Mouse (Mus musculus): Measurements from ENCODE around the gene Klrk1. TPM values are rescaled to one million over a fixed set of nuclear protein-coding genes. Genes with fewer than 3 reads are reported as not detected.
"Not testable (repeated sequence)": the region's sequence is repeated elsewhere in the genome, so short reads cannot be mapped to it uniquely, and the experiment has no call there.

Klrk1 gene
- polyA plus RNA-seq (2015; fragmentation: Nextera tagmentation; extraction: Ambion mirVana) = 0.30 and 0.42 TPM in 2 replicates

GRCm38 (mm10) chr6:129623735-129624134 is at the start of gene Klrk1:
Gene Klrk1, minus strand, starts transcription at chr6:129623864.
- Histone ChIP-seq H3K9ac (no peak within 1 kb of the TSS), H3K4me1 (replicated peaks) (no peaks in the 10 kb centered on the region), H3K27ac (replicated peaks) (no peak within 1 kb of the TSS), H3K9me3 (no peaks in the 10 kb centered on the region), H3K4me2 (no peak within 1 kb of the TSS), H3K27me3 (no peaks in the 10 kb centered on the region), H3K36me3 (no peaks in the 10 kb centered on the region), H3K4me3 (no peak within 1 kb of the TSS)
- no peak for ATAC-seq (ENCODE audit: low FRiP score, low read depth)
- WGBS = 85% methylated on average over 4 of the region's 4 CpGs

GRCm38 (mm10) chr6:129661301-129661700 is 37.6 kb upstream of the Klrk1 start:
- no CpG with 5 or more reads among the region's 3 CpGs for WGBS
- H3K36me3 ChIP-seq; ATAC-seq (ENCODE audit: low FRiP score, low read depth); H3K4me2 ChIP-seq; H3K4me3 ChIP-seq; H3K9ac ChIP-seq; H3K27ac ChIP-seq (replicated peaks); H3K27me3 ChIP-seq; H3K4me1 ChIP-seq (replicated peaks); H3K9me3 ChIP-seq: not testable (repeated sequence)

- H3K9me3 ChIP-seq; H3K4me1 ChIP-seq (replicated peaks); H3K36me3 ChIP-seq; H3K27me3 ChIP-seq; H3K4me3 ChIP-seq; H3K27ac ChIP-seq (replicated peaks); H3K4me2 ChIP-seq; H3K9ac ChIP-seq; ATAC-seq (ENCODE audit: low FRiP score, low read depth): not testable (repeated sequence)
- 81% methylated on average over 4 of the region's 4 CpGs for WGBS
Measured at GRCm38 (mm10) chr6:129660589-129660988, 36.9 kb upstream of the Klrk1 start, which contains the start of gene Klrc2. Gene Klrc2, minus strand, starts transcription at chr6:129660689.

- not testable (repeated sequence) for H3K4me1 ChIP-seq (replicated peaks); ATAC-seq (ENCODE audit: low FRiP score, low read depth); H3K9me3 ChIP-seq; H3K9ac ChIP-seq; H3K4me2 ChIP-seq; H3K27ac ChIP-seq (replicated peaks); H3K4me3 ChIP-seq; H3K27me3 ChIP-seq; H3K36me3 ChIP-seq
- 100% methylated on average over 1 of the region's 3 CpGs for WGBS
Measured at GRCm38 (mm10) chr6:129644054-129644453, 20.4 kb upstream of the Klrk1 start.

- not testable (repeated sequence) for H3K4me1 ChIP-seq (replicated peaks); H3K4me3 ChIP-seq; H3K9ac ChIP-seq; H3K27ac ChIP-seq (replicated peaks); ATAC-seq (ENCODE audit: low FRiP score, low read depth); H3K36me3 ChIP-seq; H3K4me2 ChIP-seq; H3K9me3 ChIP-seq; H3K27me3 ChIP-seq
- 86% methylated on average over 3 of the region's 3 CpGs for WGBS
Measured at GRCm38 (mm10) chr6:129643237-129643636, 19.6 kb upstream of the Klrk1 start, which contains the start of gene Klrc3. Gene Klrc3, minus strand, starts transcription at chr6:129643337.

DNA sequence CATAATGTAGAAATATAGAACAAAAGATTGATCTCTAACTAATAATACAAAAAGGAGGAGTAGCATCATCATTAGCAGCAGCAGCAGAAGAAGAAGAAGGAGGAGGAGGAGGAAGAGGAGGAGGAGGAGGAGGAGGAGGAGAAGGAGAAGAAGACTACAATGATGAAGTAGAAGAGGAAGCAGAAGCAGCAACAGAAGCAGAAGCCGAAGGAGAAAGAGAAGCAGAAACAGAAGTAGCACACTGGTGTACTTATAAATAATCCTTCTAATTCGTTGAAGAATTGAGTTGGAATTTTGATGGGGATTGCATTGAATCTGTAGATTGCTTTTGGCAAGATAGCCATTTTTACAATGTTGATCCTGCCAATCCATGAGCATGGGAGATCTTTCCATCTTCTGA is 7.4 kb upstream of the Klrk1 start:
- not testable (repeated sequence) for H3K9ac ChIP-seq; ATAC-seq (ENCODE audit: low FRiP score, low read depth); H3K9me3 ChIP-seq; H3K36me3 ChIP-seq; H3K4me3 ChIP-seq; H3K27ac ChIP-seq (replicated peaks); H3K4me1 ChIP-seq (replicated peaks); H3K27me3 ChIP-seq; H3K4me2 ChIP-seq
- WGBS = 86% methylated on average over 2 of the region's 2 CpGs

- H3K27me3 ChIP-seq = no peaks in the 10 kb centered on the region
- no peak overlapping the region for H3K4me2 ChIP-seq
- H3K4me3 ChIP-seq = no peak overlapping the region
- no peak overlapping the region for H3K9ac ChIP-seq
- no peak for ATAC-seq (ENCODE audit: low FRiP score, low read depth)
- no peaks in the 10 kb centered on the region for H3K36me3 ChIP-seq
- no peak overlapping the region for H3K27ac ChIP-seq (replicated peaks)
- H3K9me3 ChIP-seq = no peaks in the 10 kb centered on the region
- no peaks in the 10 kb centered on the region for H3K4me1 ChIP-seq (replicated peaks)
Measured at GRCm38 (mm10) chr6:129608372-129608771, 15.3 kb downstream of the Klrk1 start.

- Histone ChIP-seq H3K4me3 (no peak within 1 kb of the TSS), H3K9ac (no peak within 1 kb of the TSS), H3K4me2 (no peak within 1 kb of the TSS), H3K27ac (replicated peaks) (no peak within 1 kb of the TSS), H3K27me3 (no peaks in the 10 kb centered on the region), H3K4me1 (replicated peaks) (no peaks in the 10 kb centered on the region), H3K9me3 (no peaks in the 10 kb centered on the region), H3K36me3 (no peaks in the 10 kb centered on the region)
- 91% methylated on average over 3 of the region's 3 CpGs for WGBS
- ATAC-seq (ENCODE audit: low FRiP score, low read depth) = no peak
Measured at GRCm38 (mm10) chr6:129591508-129591907, 32.2 kb downstream of the Klrk1 start, which contains the start of gene Klrd1. Gene Klrd1, plus strand, starts transcription at chr6:129591782.

GRCm38 (mm10) chr6:129583014-129583413 is 40.6 kb downstream of the Klrk1 start:
- no peaks in the 10 kb centered on the region for H3K4me1 ChIP-seq (replicated peaks)
- no peaks in the 10 kb centered on the region for H3K36me3 ChIP-seq
- no peak for ATAC-seq (ENCODE audit: low FRiP score, low read depth)
- H3K27me3 ChIP-seq = no peaks in the 10 kb centered on the region
- no peaks in the 10 kb centered on the region for H3K9me3 ChIP-seq
- no peak overlapping the region for H3K9ac ChIP-seq
- no peak overlapping the region for H3K4me3 ChIP-seq
- 85% methylated on average over 3 of the region's 3 CpGs for WGBS
- H3K27ac ChIP-seq (replicated peaks) = no peak overlapping the region
- no peak overlapping the region for H3K4me2 ChIP-seq

DNA sequence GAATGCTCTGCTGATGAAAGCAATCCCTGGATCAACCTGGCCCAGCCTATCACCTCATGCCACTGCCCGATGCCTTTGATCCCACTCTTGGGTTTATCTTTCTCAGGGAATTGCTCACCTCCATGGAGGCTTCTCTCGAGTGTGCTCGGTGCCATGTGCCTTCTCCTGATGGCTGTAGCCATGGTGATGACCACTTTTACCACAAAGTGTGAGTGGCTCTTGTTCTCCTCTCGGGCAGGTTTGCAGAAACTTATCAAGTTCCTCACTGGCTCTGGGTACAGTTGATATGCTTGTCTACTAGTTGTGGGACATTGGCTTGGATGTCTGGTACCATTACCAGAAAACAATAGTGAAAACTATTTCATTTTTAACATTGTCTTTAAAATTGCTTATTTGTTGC is 41.8 kb downstream of the Klrk1 start:
- no peak for ATAC-seq (ENCODE audit: low FRiP score, low read depth)
- 89% methylated on average over 4 of the region's 4 CpGs for WGBS
- Histone ChIP-seq H3K36me3 (no peaks in the 10 kb centered on the region), H3K4me3 (no peak overlapping the region), H3K9ac (no peak overlapping the region), H3K27me3 (no peaks in the 10 kb centered on the region), H3K4me2 (no peak overlapping the region), H3K27ac (replicated peaks) (no peak overlapping the region), H3K9me3 (no peaks in the 10 kb centered on the region), H3K4me1 (replicated peaks) (no peaks in the 10 kb centered on the region)

DNA sequence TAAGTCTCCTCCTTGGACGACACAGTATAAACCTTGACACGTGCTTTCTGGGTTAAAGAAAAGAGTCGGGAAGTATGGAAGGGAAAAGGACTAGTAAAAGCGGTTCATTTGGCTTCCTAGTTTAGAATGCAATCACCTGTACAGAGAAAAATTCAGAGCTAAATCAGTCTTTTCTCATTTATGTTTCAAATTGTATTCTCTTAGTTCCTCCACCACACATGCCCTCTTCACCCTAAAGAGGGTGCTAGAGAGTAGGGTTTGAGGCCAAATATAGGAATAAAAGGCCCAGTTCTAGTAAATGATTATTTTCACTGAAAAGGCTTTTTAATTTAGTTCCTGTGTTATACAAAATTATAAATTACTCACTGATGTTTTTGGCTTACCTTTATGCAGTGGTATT is 42.4 kb downstream of the Klrk1 start:
- Histone ChIP-seq H3K9me3 (no peaks in the 10 kb centered on the region), H3K4me2 (no peak overlapping the region), H3K4me3 (no peak overlapping the region), H3K27ac (replicated peaks) (no peak overlapping the region), H3K4me1 (replicated peaks) (no peaks in the 10 kb centered on the region), H3K9ac (no peak overlapping the region), H3K36me3 (no peaks in the 10 kb centered on the region), H3K27me3 (no peaks in the 10 kb centered on the region)
- WGBS = 63% methylated on average over 4 of the region's 4 CpGs
- ATAC-seq (ENCODE audit: low FRiP score, low read depth) = no peak

DNA sequence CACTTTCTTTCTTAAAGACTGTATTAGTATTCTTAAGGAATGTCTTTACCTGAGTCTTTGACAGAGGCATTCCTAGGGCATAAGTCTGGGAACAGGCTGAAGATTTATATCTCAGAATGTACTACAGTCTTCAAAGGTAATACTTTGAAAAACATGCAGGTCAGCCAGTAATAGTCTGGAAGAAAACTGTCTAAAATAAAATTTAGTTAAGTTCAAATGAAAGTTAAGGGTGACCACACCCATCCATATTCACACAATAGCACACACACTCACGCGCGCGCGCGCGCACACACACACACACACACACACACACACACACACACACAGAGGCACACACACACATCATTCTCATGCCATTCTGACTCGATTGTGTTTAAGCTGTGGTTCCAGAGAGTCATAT is 46.1 kb downstream of the Klrk1 start, which contains the start of gene Klre1:
TSS of gene Klre1 (plus strand) at position 301 of the 400 bp plus-strand sequence.
- Histone ChIP-seq H3K27ac (replicated peaks) (no peak within 1 kb of the TSS), H3K36me3 (no peaks in the 10 kb centered on the region), H3K9ac (no peak within 1 kb of the TSS), H3K4me1 (replicated peaks) (no peaks in the 10 kb centered on the region), H3K27me3 (no peaks in the 10 kb centered on the region), H3K4me2 (no peak within 1 kb of the TSS), H3K4me3 (no peak within 1 kb of the TSS), H3K9me3 (no peaks in the 10 kb centered on the region)
- no peak for ATAC-seq (ENCODE audit: low FRiP score, low read depth)
- WGBS = 92% methylated on average over 8 of the region's 8 CpGs

DNA sequence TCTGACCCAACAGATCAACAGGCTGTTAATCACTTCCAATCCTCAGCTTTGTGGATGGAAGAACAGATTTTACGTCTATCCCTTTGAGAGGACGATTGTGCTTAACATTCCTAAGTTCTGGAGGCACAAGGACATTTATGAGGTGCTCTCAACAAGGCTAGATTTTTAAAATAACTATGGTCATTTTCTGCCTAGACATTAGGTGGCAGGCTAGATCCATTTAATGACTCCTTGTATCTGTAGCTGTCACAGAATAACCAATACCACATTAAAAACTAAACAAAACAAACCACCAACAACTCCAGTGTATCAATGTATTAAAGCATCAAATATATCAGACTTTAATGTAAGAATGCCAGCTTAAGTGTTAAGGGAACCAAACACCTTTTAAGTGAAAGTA is 48.3 kb downstream of the Klrk1 start:
- no peak overlapping the region for H3K9ac ChIP-seq
- H3K36me3 ChIP-seq = no peaks in the 10 kb centered on the region
- H3K27me3 ChIP-seq = no peaks in the 10 kb centered on the region
- no peak overlapping the region for H3K4me2 ChIP-seq
- H3K9me3 ChIP-seq = no peaks in the 10 kb centered on the region
- no peak overlapping the region for H3K27ac ChIP-seq (replicated peaks)
- no peaks in the 10 kb centered on the region for H3K4me1 ChIP-seq (replicated peaks)
- 57% methylated on average over 2 of the region's 2 CpGs for WGBS
- ATAC-seq (ENCODE audit: low FRiP score, low read depth) = no peak
- no peak overlapping the region for H3K4me3 ChIP-seq
